Mouse (Mus musculus) forebrain, embryonic 12.5 days (tissue): Measurements from ENCODE around the gene Olfr433. TPM values are rescaled to one million over a fixed set of nuclear protein-coding genes. Genes with fewer than 3 reads are reported as not detected.
"Not testable (repeated sequence)": the region's sequence is repeated elsewhere in the genome, so short reads cannot be mapped to it uniquely, and the experiment has no call there.

Source experiments
- ATAC-seq: fragments of 200-750 bp; cut with Nextera tagmentation; 2 replicates; pipeline ENCODE4 v1.8.0; 2017; ENCODE audit warnings: moderate TSS enrichment; ENCODE audit not compliant: low FRiP score
- H3K27ac ChIP-seq: fragments of 300-500 bp; sonication (generic); 2 replicates; pipeline ENCODE4 v1.5.1; 2016; ENCODE audit warnings: mild to moderate bottlenecking
- H3K27me3 ChIP-seq: fragments of 300-500 bp; sonication (generic); 2 replicates; pipeline ENCODE4 v1.6.1; 2016; ENCODE audit warnings: mild to moderate bottlenecking
- H3K36me3 ChIP-seq: fragments of 300-500 bp; sonication (generic); replicated peaks from 2 replicates; pipeline ENCODE4 v1.6.1; 2016; ENCODE audit warnings: mild to moderate bottlenecking
- H3K4me1 ChIP-seq: fragments of 300-500 bp; sonication (generic); 2 replicates; pipeline ENCODE4 v1.6.1; 2016
- H3K4me2 ChIP-seq: fragments of 300-500 bp; sonication (generic); 2 replicates; pipeline ENCODE4 v1.6.1; 2016; ENCODE audit warnings: mild to moderate bottlenecking, moderate library complexity
- H3K4me3 ChIP-seq: fragments of 300-500 bp; sonication (generic); replicated peaks from 2 replicates; pipeline ENCODE4 v1.5.1; 2016; ENCODE audit warnings: mild to moderate bottlenecking
- H3K9ac ChIP-seq: fragments of 300-500 bp; sonication (generic); 2 replicates; pipeline ENCODE4 v1.6.1; 2016; ENCODE audit warnings: mild to moderate bottlenecking
- H3K9me3 ChIP-seq: fragments of 300-500 bp; sonication (generic); 2 replicates; pipeline ENCODE4 v1.6.1; 2016
- WGBS: fragments of 180-500 bp; shearing (Covaris S2); methylation state at CpG from one replicate; pipeline ENCODE4 v1.1.7; 2016; 5-methylcytosine and 5-hydroxymethylcytosine counted together
- polyA plus RNA-seq: library from polyadenylated mRNA; unstranded; fragments of >200 nt; fragmentation: Nextera tagmentation; extraction: Ambion mirVana; gene quantifications from 2 replicates; pipeline ENCODE4 v1.2.1, GENCODE M21; 2016

Gene Olfr433
- 0.08 TPM in 1 of 2 replicates, not detected in the other for polyA plus RNA-seq

DNA sequence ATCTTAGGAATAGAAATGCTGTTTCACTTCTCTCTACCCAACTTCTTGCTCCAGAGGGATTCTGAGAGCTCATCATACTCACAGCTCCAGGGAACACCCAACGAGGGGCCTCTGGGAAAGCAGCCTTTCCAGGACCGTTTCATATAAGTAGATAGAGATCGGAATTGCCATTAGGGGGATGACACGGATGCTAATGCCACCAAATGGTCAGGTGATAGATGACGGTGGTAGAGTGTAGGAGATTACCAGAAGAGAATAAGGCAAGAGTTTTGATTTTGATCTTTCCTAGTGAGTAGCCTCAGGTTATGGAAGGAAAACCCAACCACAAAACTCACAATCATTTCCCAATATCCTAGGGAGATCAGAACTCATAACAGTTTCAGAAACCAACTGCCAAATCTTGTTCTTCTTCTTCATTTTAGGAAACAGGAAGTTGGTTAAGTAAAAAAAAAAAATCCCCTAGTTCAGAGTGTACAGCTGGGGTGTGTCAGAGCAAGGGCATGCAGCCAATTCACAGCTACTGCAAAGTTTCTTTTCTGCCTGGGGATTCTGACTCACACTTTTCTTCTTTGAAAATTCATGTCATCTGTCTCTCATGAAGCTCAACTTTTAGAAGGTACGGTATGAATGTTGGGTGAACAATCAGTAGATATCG lies at the start of gene Olfr433:
TSS of gene Olfr433 (plus strand) at position 183 of the 655 bp plus-strand sequence.
- WGBS = 94% methylated on average over 7 of the region's 7 CpGs
- Histone ChIP-seq H3K4me1 (no peaks in the 10 kb centered on the region), H3K27ac (no peak within 1 kb of the TSS), H3K4me2 (no peak within 1 kb of the TSS), H3K9ac (no peak within 1 kb of the TSS), H3K4me3 (no peak within 1 kb of the TSS), H3K9me3 (no peaks in the 10 kb centered on the region), H3K36me3 (no peaks in the 10 kb centered on the region), H3K27me3 (no peaks in the 10 kb centered on the region)
- no peak for ATAC-seq

DNA sequence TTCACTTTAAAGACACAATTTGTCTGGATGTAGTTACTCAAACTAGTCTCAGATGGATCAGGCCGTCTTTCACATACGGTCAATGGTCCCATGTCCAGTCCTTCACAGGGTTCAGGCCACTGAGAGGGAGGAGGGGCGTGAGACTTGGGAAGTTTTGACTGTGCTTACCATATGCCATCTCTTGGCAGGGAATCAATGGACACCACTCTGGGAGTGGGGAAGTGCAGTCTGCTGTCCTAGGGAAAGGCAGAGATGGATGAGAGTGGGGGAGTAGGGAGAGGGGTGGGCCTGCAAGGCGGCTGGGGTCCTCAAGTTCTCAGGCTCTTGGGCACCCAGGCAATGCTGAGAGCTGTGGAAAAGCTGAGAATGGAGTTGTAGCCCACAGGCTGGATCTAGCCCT lies 45.5 kb upstream of the Olfr433 start:
- H3K4me1 ChIP-seq = no peaks in the 10 kb centered on the region
- no peak overlapping the region for H3K4me2 ChIP-seq
- no peak for ATAC-seq
- no peaks in the 10 kb centered on the region for H3K9me3 ChIP-seq
- H3K9ac ChIP-seq = no peak overlapping the region
- no peaks in the 10 kb centered on the region for H3K27me3 ChIP-seq
- no peak overlapping the region for H3K4me3 ChIP-seq
- 84% methylated on average over 4 of the region's 4 CpGs for WGBS
- H3K27ac ChIP-seq = no peak overlapping the region
- H3K36me3 ChIP-seq = no peaks in the 10 kb centered on the region

DNA sequence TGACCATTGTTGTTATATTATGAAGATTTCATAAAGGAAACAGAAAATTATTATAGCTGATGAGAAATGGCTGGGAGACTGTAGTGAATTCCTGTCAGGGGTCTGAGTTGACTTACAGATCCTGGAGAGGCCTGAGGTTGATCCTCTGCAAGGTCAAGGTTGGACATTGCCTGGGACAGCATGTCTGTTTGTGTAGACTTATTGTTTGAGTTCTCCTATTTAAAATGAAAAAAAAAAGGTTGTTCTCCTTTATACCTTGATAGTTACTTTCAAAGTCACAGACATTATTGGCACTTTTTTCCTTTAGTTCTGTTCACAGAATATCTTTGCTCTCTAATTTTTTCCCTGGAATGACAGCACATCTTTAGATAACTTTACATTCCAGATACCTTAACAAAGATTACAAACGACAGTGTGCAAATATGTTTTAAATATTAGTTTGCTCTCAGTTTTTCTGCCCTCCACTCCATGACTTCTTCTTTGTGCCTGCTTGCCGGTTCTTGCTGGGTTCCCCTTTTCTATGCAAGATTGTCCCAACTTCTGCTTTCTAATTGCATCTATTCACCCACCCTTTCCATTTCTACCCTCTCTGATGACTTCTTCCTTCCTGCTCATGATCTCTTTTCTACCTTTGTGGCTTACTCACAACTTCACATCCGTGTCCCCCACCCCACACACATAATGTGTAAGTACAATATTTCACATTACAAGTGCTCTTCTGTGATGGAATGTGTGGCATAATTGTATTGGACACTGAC lies 36.0 kb upstream of the Olfr433 start:
- not testable (repeated sequence) for H3K4me2 ChIP-seq, H3K4me1 ChIP-seq, H3K9me3 ChIP-seq, ATAC-seq, H3K36me3 ChIP-seq, H3K27me3 ChIP-seq, H3K27ac ChIP-seq, H3K4me3 ChIP-seq, H3K9ac ChIP-seq
- 71% methylated on average over 2 of the region's 3 CpGs for WGBS

DNA sequence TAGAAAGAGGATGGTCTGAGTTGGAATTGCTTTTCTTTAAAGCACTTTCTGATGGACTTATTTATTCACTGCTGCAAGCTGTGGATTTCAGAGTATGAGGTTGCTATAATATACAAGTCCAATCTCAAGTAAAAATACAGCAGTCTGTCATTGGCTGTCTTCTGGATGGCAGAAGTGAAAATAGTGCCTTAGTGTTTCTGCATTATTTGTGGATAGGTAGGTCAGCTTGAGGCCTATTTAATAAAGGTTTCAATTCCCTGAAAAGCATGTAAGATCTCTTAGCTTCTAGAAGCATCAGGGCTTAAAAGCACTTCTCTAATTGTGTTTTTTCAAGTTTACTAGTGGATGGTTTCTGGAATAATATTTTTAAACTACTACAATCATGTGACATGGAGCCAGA lies 33.5 kb upstream of the Olfr433 start:
- ATAC-seq = not testable (repeated sequence)

DNA sequence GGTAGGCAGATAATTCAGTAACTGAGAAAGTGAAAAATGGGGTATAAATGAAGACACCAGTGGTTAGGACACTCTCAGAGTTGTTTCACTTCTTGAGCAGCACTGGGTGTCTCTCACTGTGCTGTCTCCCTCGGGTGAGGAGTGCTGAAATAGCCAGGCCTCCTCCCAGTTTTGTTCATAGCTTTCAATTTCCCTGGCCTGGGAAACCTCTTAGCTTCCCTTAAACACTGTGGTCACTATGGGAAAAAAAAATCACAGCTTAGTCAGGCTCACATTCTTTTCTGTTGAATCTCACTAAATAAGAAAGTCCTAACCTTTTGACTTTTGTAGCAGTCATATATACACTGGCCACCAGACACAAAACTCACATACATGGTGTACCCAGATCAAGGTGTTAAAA lies 8.8 kb upstream of the Olfr433 start, which contains the start of gene Ifi205:
TSS of gene Ifi205 (minus strand) at position 113 of the 400 bp plus-strand sequence.
- H3K4me2 ChIP-seq = no peak within 1 kb of the TSS
- H3K4me3 ChIP-seq = no peak within 1 kb of the TSS
- H3K27ac ChIP-seq = no peak within 1 kb of the TSS
- H3K9me3 ChIP-seq = no peaks in the 10 kb centered on the region
- H3K36me3 ChIP-seq = no peaks in the 10 kb centered on the region
- no peaks in the 10 kb centered on the region for H3K27me3 ChIP-seq
- WGBS = 61% methylated on average over 1 of the region's 1 CpGs
- no peaks in the 10 kb centered on the region for H3K4me1 ChIP-seq
- no peak for ATAC-seq
- H3K9ac ChIP-seq = no peak within 1 kb of the TSS

More for the DNA sequence above, 33.5 kb upstream of the Olfr433 start:
- not testable (repeated sequence) for H3K9ac ChIP-seq, H3K4me3 ChIP-seq, H3K27me3 ChIP-seq, H3K4me2 ChIP-seq, H3K4me1 ChIP-seq, H3K36me3 ChIP-seq, H3K27ac ChIP-seq, H3K9me3 ChIP-seq

- no peaks in the 10 kb centered on the region for H3K4me1 ChIP-seq
- no peak for ATAC-seq
- H3K27ac ChIP-seq = no peak overlapping the region
- H3K9ac ChIP-seq = no peak overlapping the region
- WGBS = 33% methylated on average over 4 of the region's 4 CpGs
- no peak overlapping the region for H3K4me3 ChIP-seq
- H3K27me3 ChIP-seq = no peaks in the 10 kb centered on the region
- no peaks in the 10 kb centered on the region for H3K36me3 ChIP-seq
- H3K9me3 ChIP-seq = no peaks in the 10 kb centered on the region
- H3K4me2 ChIP-seq = no peak overlapping the region
These were observed 4.7 kb upstream of the Olfr433 start for GRCm38 (mm10) chr1:174035841-174036240.

DNA sequence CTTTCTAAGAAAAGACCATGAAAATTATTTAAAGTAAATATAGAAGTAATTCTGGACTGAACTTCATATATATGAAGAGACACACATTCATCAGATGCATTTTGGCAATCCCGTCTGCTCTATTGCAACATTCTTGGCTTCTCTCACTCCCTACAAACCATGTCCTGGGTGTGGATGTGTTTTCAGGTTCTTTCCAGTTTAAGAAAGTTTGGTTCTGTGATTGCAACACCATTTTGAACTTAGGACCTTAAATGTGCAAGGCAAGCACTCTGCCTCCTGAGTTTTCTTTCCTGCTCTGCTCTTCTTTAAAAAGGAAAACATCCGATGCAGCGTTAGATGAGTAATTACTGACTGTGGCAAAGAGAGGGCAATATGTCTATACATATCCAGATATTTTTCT lies 2.0 kb upstream of the Olfr433 start:
- no peak overlapping the region for H3K4me2 ChIP-seq
- no peak overlapping the region for H3K4me3 ChIP-seq
- no peak overlapping the region for H3K9ac ChIP-seq
- H3K9me3 ChIP-seq = no peaks in the 10 kb centered on the region
- H3K4me1 ChIP-seq = no peaks in the 10 kb centered on the region
- 92% methylated on average over 3 of the region's 3 CpGs for WGBS
- no peaks in the 10 kb centered on the region for H3K36me3 ChIP-seq
- no peak for ATAC-seq
- H3K27me3 ChIP-seq = no peaks in the 10 kb centered on the region
- no peak overlapping the region for H3K27ac ChIP-seq

- ATAC-seq, H3K27me3 ChIP-seq, H3K9me3 ChIP-seq, H3K27ac ChIP-seq, H3K9ac ChIP-seq, H3K4me1 ChIP-seq, H3K4me3 ChIP-seq, H3K4me2 ChIP-seq, H3K36me3 ChIP-seq: not testable (repeated sequence)
- 88% methylated on average over 12 of the region's 12 CpGs for WGBS
These were observed 1.8 kb downstream of the Olfr433 start for GRCm38 (mm10) chr1:174042091-174042884.

- 75% methylated on average over 2 of the region's 2 CpGs for WGBS
- H3K27me3 ChIP-seq = no peaks in the 10 kb centered on the region
- H3K9ac ChIP-seq = no peak overlapping the region
- no peak overlapping the region for H3K4me3 ChIP-seq
- ATAC-seq = no peak
- no peaks in the 10 kb centered on the region for H3K9me3 ChIP-seq
- no peak overlapping the region for H3K27ac ChIP-seq
- no peaks in the 10 kb centered on the region for H3K36me3 ChIP-seq
- H3K4me2 ChIP-seq = no peak overlapping the region
- H3K4me1 ChIP-seq = no peaks in the 10 kb centered on the region
These were observed 3.9 kb downstream of the Olfr433 start for GRCm38 (mm10) chr1:174044431-174044830.

- not testable (repeated sequence) for ATAC-seq, H3K36me3 ChIP-seq, H3K9ac ChIP-seq, H3K27me3 ChIP-seq, H3K27ac ChIP-seq, H3K4me2 ChIP-seq, H3K4me1 ChIP-seq, H3K4me3 ChIP-seq, H3K9me3 ChIP-seq
- WGBS = 91% methylated on average over 6 of the region's 6 CpGs
These were observed 7.7 kb downstream of the Olfr433 start for GRCm38 (mm10) chr1:174048227-174048626.

- no peak for ATAC-seq
- no peaks in the 10 kb centered on the region for H3K4me1 ChIP-seq
- no peaks in the 10 kb centered on the region for H3K27me3 ChIP-seq
- no peaks in the 10 kb centered on the region for H3K36me3 ChIP-seq
- no peak within 1 kb of the TSS for H3K9ac ChIP-seq
- no peaks in the 10 kb centered on the region for H3K9me3 ChIP-seq
- H3K27ac ChIP-seq = no peak within 1 kb of the TSS
- 81% methylated on average over 2 of the region's 2 CpGs for WGBS
- no peak within 1 kb of the TSS for H3K4me3 ChIP-seq
- no peak within 1 kb of the TSS for H3K4me2 ChIP-seq
These were observed 8.4 kb downstream of the Olfr433 start, which contains the start of gene Olfr432 for GRCm38 (mm10) chr1:174048893-174049292. Gene Olfr432, plus strand, starts transcription at chr1:174049205.

GRCm38 (mm10) chr1:174049357-174049756 lies 8.9 kb downstream of the Olfr433 start:
- not testable (repeated sequence) for H3K4me2 ChIP-seq, H3K36me3 ChIP-seq, ATAC-seq, H3K4me1 ChIP-seq, H3K4me3 ChIP-seq, H3K27ac ChIP-seq, H3K9ac ChIP-seq, H3K27me3 ChIP-seq, H3K9me3 ChIP-seq
- WGBS = 82% methylated on average over 4 of the region's 4 CpGs
